ENCODE assay signal across 8 mouse cellular contexts in the genomic region with DNA sequence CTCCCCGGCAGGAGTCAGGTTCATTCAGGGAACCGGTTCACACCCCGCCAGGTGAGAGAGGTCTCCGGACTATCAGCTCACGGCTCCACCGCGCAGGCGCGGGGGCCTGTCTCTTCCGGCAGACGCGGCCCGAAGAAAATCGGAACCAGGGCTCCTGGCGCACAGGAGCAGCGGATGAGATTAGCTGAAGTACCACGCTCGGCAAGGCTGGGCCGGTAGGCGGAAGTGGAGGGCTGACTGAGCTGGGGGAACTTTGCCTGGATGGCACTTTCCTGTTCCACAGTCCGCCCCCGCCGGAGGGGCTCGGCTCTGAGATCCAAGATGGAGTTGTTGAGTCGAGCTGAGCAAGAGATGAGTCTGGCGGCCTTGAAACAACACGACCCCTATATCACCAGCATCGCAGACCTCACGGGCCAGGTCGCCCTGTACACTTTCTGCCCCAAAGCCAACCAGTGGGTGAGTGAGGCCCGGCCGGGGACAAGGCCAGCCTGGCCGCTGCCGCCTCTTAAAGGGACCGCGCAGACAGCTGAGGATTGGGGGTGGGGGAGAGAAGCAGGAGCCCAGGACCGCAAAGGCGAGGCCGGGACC. TPM values are rescaled to one million over a fixed set of nuclear protein-coding genes. Genes with fewer than 3 reads are reported as not detected.
DNase-seq lines count a peak whose midpoint lies in the region; ATAC-seq and TF ChIP-seq lines count a peak whose summit lies in the region.

A gene (plus strand): TSS at position 175 of the 588 bp plus-strand sequence.

- TF ChIP-seq POLR2A in olfactory bulb, adult 2 months (IDR thresholded peaks at IDR 0.05; ENCODE audit: insufficient read depth, low read depth, low read length), result peak; percentile 56
- peak; percentile 70 for TF ChIP-seq POLR2A in thymus, adult 2 months (IDR thresholded peaks at IDR 0.05; ENCODE audit: control insufficient read depth, extremely low read depth, insufficient read depth, low read length, poor library complexity)

- WGBS in forebrain, embryonic 16.5 days, result under 1% methylated on average over 39 of the region's 39 CpGs
- WGBS in lung, embryonic 14.5 days, result under 1% methylated on average over 39 of the region's 39 CpGs
- WGBS in olfactory bulb, adult 2 months, result under 1% methylated on average over 39 of the region's 39 CpGs
- WGBS in thymus, adult 2 months, result under 1% methylated on average over 39 of the region's 39 CpGs

- no peak for TF ChIP-seq CTCF in G1E (IDR thresholded peaks at IDR 0.05; ENCODE audit: low read depth, low read length)
- peak; percentile 61 for TF ChIP-seq CTCF in layer of hippocampus, adult 2 months (conservative IDR thresholded peaks at IDR 0.05)
- peak; percentile 38 for TF ChIP-seq CTCF in lung, embryonic 14.5 days (IDR thresholded peaks at IDR 0.05; ENCODE audit: low read depth)
- no peak for TF ChIP-seq CTCF in olfactory bulb, adult 2 months (IDR thresholded peaks at IDR 0.05; ENCODE audit: insufficient read depth, low read depth, low read length)
- no peak; the same call in 1 of the 2 replicates for TF ChIP-seq CTCF in thymus, adult 2 months (IDR thresholded peaks at IDR 0.05; ENCODE audit: borderline replicate concordance, control insufficient read depth, extremely low read depth, insufficient read depth, low read length, poor library complexity)

- H3K4me1 ChIP-seq in G1E (ENCODE audit: insufficient read depth, low read depth, low read length), result peaks cover 15% of the 10 kb centered on the region
- H3K4me1 ChIP-seq in forebrain, embryonic 16.5 days (replicated peaks; ENCODE audit: control insufficient read depth, insufficient read depth, low read length), result peaks cover 14% of the 10 kb centered on the region
- peaks cover 7% of the 10 kb centered on the region; the same call in 1 of the 2 replicates for H3K4me1 ChIP-seq in lung, embryonic 14.5 days (ENCODE audit: insufficient read depth)
- no peaks in the 10 kb centered on the region for H3K4me1 ChIP-seq in olfactory bulb, adult 2 months (ENCODE audit: control insufficient read depth, insufficient read depth, low read length)
- H3K4me1 ChIP-seq in thymus, adult 2 months (replicated peaks; ENCODE audit: control insufficient read depth, insufficient read depth, low read length), result no peaks in the 10 kb centered on the region

- H3K4me2 ChIP-seq in forebrain, embryonic 16.5 days (ENCODE audit: low read length), result peak within 1 kb of the TSS; percentile 68
- peak within 1 kb of the TSS; percentile 85 for H3K4me2 ChIP-seq in lung, embryonic 14.5 days

- intact Hi-C loops in heart, postnatal 36 days (cut with DNase I), result loop anchor here (5.0 to 10.0 kb wide), 2 partner anchors 93 to 505 kb away; a partner anchor contains a TSS

- H3K27me3 ChIP-seq in G1E (ENCODE audit: insufficient read depth, low read length), result peaks cover 7% of the 10 kb centered on the region
- no peaks in the 10 kb centered on the region; the same call in 1 of the 2 replicates for H3K27me3 ChIP-seq in forebrain, embryonic 16.5 days (replicated peaks; ENCODE audit: control insufficient read depth, insufficient read depth, low read length)
- H3K27me3 ChIP-seq in lung, embryonic 14.5 days (ENCODE audit: insufficient read depth, low read length), result no peaks in the 10 kb centered on the region
- H3K27me3 ChIP-seq in thymus, adult 2 months (ENCODE audit: control insufficient read depth, insufficient read depth, low read length), result no peaks in the 10 kb centered on the region

- ATAC-seq in G1E (ENCODE audit: extremely low read depth, insufficient number of reproducible peaks, low FRiP score, poor library complexity, severe bottlenecking), result peak; percentile 100
- ATAC-seq in forebrain, embryonic 16.5 days, result peak; percentile 100
- peak; percentile 99 for ATAC-seq in lung, embryonic 14.5 days (ENCODE audit: insufficient read depth)

- DNase-seq in G1E (ENCODE audit: low spot score), result peak; percentile 94
- peak; percentile 95 to 97 for DNase-seq in cerebellum, adult 18-20 months
- peak; percentile 93 to 95 for DNase-seq in heart, postnatal 36 days
- peak; percentile 96 to 97 for DNase-seq in layer of hippocampus, adult 2 months (ENCODE audit: low spot score in 2 of 2)
- DNase-seq in lung, embryonic 14.5 days, result peak; percentile 98
- peak; percentile 97 for DNase-seq in thymus, adult 2 months

- no peaks in the 10 kb centered on the region for H3K9me3 ChIP-seq in G1E (replicated peaks)
- H3K9me3 ChIP-seq in forebrain, embryonic 16.5 days (ENCODE audit: control insufficient read depth, low read length), result no peaks in the 10 kb centered on the region
- no peaks in the 10 kb centered on the region for H3K9me3 ChIP-seq in lung, embryonic 14.5 days (ENCODE audit: low read depth, low read length)

- H3K36me3 ChIP-seq in G1E (replicated peaks), result peaks cover 27% of the 10 kb centered on the region
- H3K36me3 ChIP-seq in forebrain, embryonic 16.5 days (ENCODE audit: control insufficient read depth, insufficient read depth), result peaks cover 2% of the 10 kb centered on the region
- peaks cover 20% of the 10 kb centered on the region for H3K36me3 ChIP-seq in lung, embryonic 14.5 days (ENCODE audit: insufficient read depth)
- H3K36me3 ChIP-seq in thymus, adult 2 months (ENCODE audit: control insufficient read depth, insufficient read depth, low read length), result no peaks in the 10 kb centered on the region; the same call in none of the 2 replicates

- H3K27ac ChIP-seq in forebrain, embryonic 16.5 days (ENCODE audit: low read length), result peak within 1 kb of the TSS; percentile 85
- peak within 1 kb of the TSS; percentile 97 for H3K27ac ChIP-seq in layer of hippocampus, adult 2 months
- peak within 1 kb of the TSS; percentile 75 for H3K27ac ChIP-seq in lung, embryonic 14.5 days (ENCODE audit: low read depth)
- H3K27ac ChIP-seq in olfactory bulb, adult 2 months (ENCODE audit: insufficient read depth, low read depth, low read length), result peak within 1 kb of the TSS; percentile 84
- H3K27ac ChIP-seq in thymus, adult 2 months (ENCODE audit: control insufficient read depth, insufficient read depth, low read length), result peak within 1 kb of the TSS; percentile 55

- H3K4me3 ChIP-seq in G1E (ENCODE audit: low read depth, low read length), result peak within 1 kb of the TSS; percentile 97
- peak within 1 kb of the TSS; percentile 90 for H3K4me3 ChIP-seq in forebrain, embryonic 16.5 days (replicated peaks; ENCODE audit: low read length)
- H3K4me3 ChIP-seq in layer of hippocampus, adult 2 months, result peak within 1 kb of the TSS; percentile 95
- H3K4me3 ChIP-seq in lung, embryonic 14.5 days (ENCODE audit: low read depth, low read length), result peak within 1 kb of the TSS; percentile 85
- peak within 1 kb of the TSS; percentile 77 for H3K4me3 ChIP-seq in olfactory bulb, adult 2 months (ENCODE audit: insufficient read depth, low read depth, low read length)
- H3K4me3 ChIP-seq in thymus, adult 2 months (ENCODE audit: control insufficient read depth, insufficient read depth, low read length), result peak within 1 kb of the TSS; percentile 97

- H3K9ac ChIP-seq in forebrain, embryonic 16.5 days (replicated peaks; ENCODE audit: low read depth, low read length), result peak within 1 kb of the TSS; percentile 84
- peak within 1 kb of the TSS; percentile 85 for H3K9ac ChIP-seq in lung, embryonic 14.5 days

RNA-seq across cellular contexts. Expression of the gene that starts here (rescaled TPM):
- total RNA-seq in G1E (2014; fragmentation: Nextera tagmentation) (60.7 and 73.2 TPM in 2 replicates), G1E (2017) (27.2 and 30.5 TPM in 2 replicates)
- 43.2 and 43.3 TPM in 2 replicates for polyA plus RNA-seq in G1E (2012)
- polyA plus RNA-seq in forebrain, embryonic 16.5 days (2015; fragmentation: Nextera tagmentation; extraction: Ambion mirVana), result 18.8 and 23.1 TPM in 2 replicates
- total RNA-seq in heart, postnatal 36 days (2021), result 10 to 100 TPM; 11.6 to 12.6 TPM
- 10 to 100 TPM; 22.7 to 23.0 TPM for total RNA-seq in layer of hippocampus, adult 2 months (2021)
- polyA plus RNA-seq in lung, embryonic 14.5 days (2014; fragmentation: Nextera tagmentation; extraction: Ambion mirVana), result 34.4 and 35.0 TPM in 2 replicates
- not detected in 2 replicates for polyA plus RNA-seq in olfactory bulb, adult 2 months (2012; ENCODE audit: insufficient read depth, insufficient read length, low replicate concordance, missing spikeins)
- 81.8 and 102 TPM in 2 replicates for polyA plus RNA-seq in thymus, adult 2 months (2012; rRNA removed)

Comparison
In these comparisons a context has a peak if more than half of its experiments do, and no peak if none do; other contexts are left out.
1. Peak in every context shown above with its lines: DNase-seq, ATAC-seq, H3K4me3 ChIP-seq and H3K27ac ChIP-seq.
2. CTCF ChIP-seq: peak in layer of hippocampus, adult 2 months (single experiment) and lung, embryonic 14.5 days (single experiment); none in G1E (single experiment), olfactory bulb, adult 2 months (single experiment) and thymus, adult 2 months (single experiment).